Mouse (Mus musculus) cerebellum, adult 2 months (tissue): ENCODE measurements around the gene Uvrag.

Source experiments
- CTCF ChIP-seq: fragments of 200-500 bp; IDR thresholded peaks from 2 replicates; pipeline ENCODE4 v1.5.1; 2011; ENCODE audit warnings: low read depth, mild to moderate bottlenecking, control low read depth, low read length, moderate library complexity, borderline replicate concordance; ENCODE audit not compliant: insufficient read depth
- POLR2A ChIP-seq: fragments of 200-500 bp; IDR thresholded peaks from 2 replicates; pipeline ENCODE4 v1.6.1; 2011; ENCODE audit warnings: low read length, control low read depth, borderline replicate concordance; ENCODE audit not compliant: insufficient read depth

GRCm38 (mm10) chr7:99175118-99175517 is 34.2 kb upstream of the Uvrag start:
- TF ChIP-seq CTCF (no peak), POLR2A (no peak)
